Mouse (Mus musculus) limb, embryonic 14.5 days (tissue): ENCODE data around the gene Isca2. TPM values are rescaled to one million over a fixed set of nuclear protein-coding genes. Genes with fewer than 3 reads are reported as not detected.

Experiments
- ATAC-seq: fragments of 200-750 bp; cut with Nextera tagmentation; 2 replicates; pipeline ENCODE4 v1.8.0; 2017; ENCODE audit warnings: low read depth, moderate number of reproducible peaks, moderate TSS enrichment; ENCODE audit not compliant: low FRiP score
- DNase-seq: peaks from one replicate; pipeline ENCODE4 v3.0.0-alpha.2; 2015; ENCODE audit warnings: low spot score
- H3K27ac ChIP-seq: fragments of 300-500 bp; sonication (generic); replicated peaks from 2 replicates; pipeline ENCODE4 v1.5.1; 2014; ENCODE audit warnings: low read depth, mild to moderate bottlenecking, low read length, moderate library complexity, mixed read lengths
- H3K27me3 ChIP-seq: fragments of 300-500 bp; sonication (generic); 2 replicates; pipeline ENCODE4 v1.6.1; 2014; ENCODE audit warnings: low read length, mixed read lengths; ENCODE audit not compliant: control insufficient read depth, insufficient read depth
- H3K36me3 ChIP-seq: fragments of 300-500 bp; sonication (generic); 2 replicates; pipeline ENCODE4 v1.6.1; 2014; ENCODE audit warnings: mild to moderate bottlenecking, low read length, moderate library complexity, mixed read lengths; ENCODE audit not compliant: control insufficient read depth, insufficient read depth
- H3K4me1 ChIP-seq: fragments of 300-500 bp; sonication (generic); 2 replicates; pipeline ENCODE4 v1.6.1; 2014; ENCODE audit warnings: antibody characterized with exemption, low read length, mixed read lengths; ENCODE audit not compliant: control insufficient read depth, insufficient read depth
- H3K4me2 ChIP-seq: fragments of 300-500 bp; sonication (generic); replicated peaks from 2 replicates; pipeline ENCODE4 v1.6.1; 2014; ENCODE audit warnings: low read depth, mild to moderate bottlenecking, low read length, moderate library complexity; ENCODE audit not compliant: severe bottlenecking
- H3K4me3 ChIP-seq: fragments of 300-500 bp; sonication (generic); replicated peaks from 2 replicates; pipeline ENCODE4 v1.5.1; 2014; ENCODE audit warnings: low read length
- H3K9ac ChIP-seq: fragments of 300-500 bp; sonication (generic); 2 replicates; pipeline ENCODE4 v1.6.1; 2014; ENCODE audit warnings: mild to moderate bottlenecking, low read depth, low read length, moderate library complexity; ENCODE audit not compliant: severe bottlenecking
- H3K9me3 ChIP-seq: fragments of 300-500 bp; sonication (generic); 2 replicates; pipeline ENCODE4 v1.6.1; 2016; ENCODE audit warnings: low read length; ENCODE audit not compliant: control insufficient read depth
- POLR2A ChIP-seq: fragments of 200-500 bp; IDR thresholded peaks from 2 replicates; pipeline ENCODE4 v1.8.0; 2012; ENCODE audit warnings: inconsistent platforms, mild to moderate bottlenecking, moderate library complexity, borderline replicate concordance; ENCODE audit not compliant: insufficient read depth, insufficient read length; ENCODE audit errors: extremely low read depth
- WGBS: fragments of 180-500 bp; shearing (Covaris S2); extraction: QIAGEN DNeasy Blood & Tissue Kit; methylation state at CpG from one replicate; pipeline ENCODE4 v1.1.7; 2014; 5-methylcytosine and 5-hydroxymethylcytosine counted together
- polyA plus RNA-seq, 2 experiments: library from polyadenylated mRNA; depleted of rRNA in 1 of 2; stranded (reverse) in 1 of 2; unstranded in 1 of 2; fragments of >200 nt; fragmentation: Nextera tagmentation in 1 of 2; extraction: Ambion mirVana in 1 of 2; gene quantifications; 2 replicates each; pipeline versions ENCODE4 v1.2.1 to v1.2.3; 2012 to 2014

Isca2 gene
- polyA plus RNA-seq, 2 experiments, result 108 to 138 TPM

GRCm38 (mm10) chr12:84733366-84733765, 39.7 kb upstream of the Isca2 start:
- Histone ChIP-seq H3K27ac (no peak overlapping the region), H3K36me3 (no peaks in the 10 kb centered on the region), H3K27me3 (no peaks in the 10 kb centered on the region), H3K4me3 (no peak overlapping the region), H3K9me3 (no peaks in the 10 kb centered on the region), H3K9ac (no peak overlapping the region), H3K4me2 (no peak overlapping the region), H3K4me1 (no peaks in the 10 kb centered on the region)
- 75% methylated on average over 13 of the region's 13 CpGs for WGBS
- TF ChIP-seq POLR2A, result no peak
- ATAC-seq (no peak), DNase-seq (no peak)

GRCm38 (mm10) chr12:84743496-84743895, 29.6 kb upstream of the Isca2 start:
- H3K9me3 ChIP-seq, result no peaks in the 10 kb centered on the region
- no peak overlapping the region for H3K9ac ChIP-seq
- no peak for ATAC-seq
- no peaks in the 10 kb centered on the region for H3K36me3 ChIP-seq
- no peak for DNase-seq
- TF ChIP-seq POLR2A, result no peak
- no peak overlapping the region for H3K4me3 ChIP-seq
- H3K27me3 ChIP-seq, result no peaks in the 10 kb centered on the region
- no peaks in the 10 kb centered on the region for H3K4me1 ChIP-seq
- no peak overlapping the region for H3K27ac ChIP-seq
- no peak overlapping the region for H3K4me2 ChIP-seq
- WGBS, result 79% methylated on average over 10 of the region's 10 CpGs

GRCm38 (mm10) chr12:84745700-84746099, 27.4 kb upstream of the Isca2 start:
- WGBS, result 67% methylated on average over 4 of the region's 4 CpGs
- no peak overlapping the region for H3K9ac ChIP-seq
- ATAC-seq (no peak), DNase-seq (no peak)
- H3K27ac ChIP-seq, result no peak overlapping the region
- no peaks in the 10 kb centered on the region for H3K27me3 ChIP-seq
- no peak overlapping the region for H3K4me2 ChIP-seq
- TF ChIP-seq POLR2A, result no peak
- H3K9me3 ChIP-seq, result no peaks in the 10 kb centered on the region
- H3K4me3 ChIP-seq, result no peak overlapping the region
- H3K36me3 ChIP-seq, result no peaks in the 10 kb centered on the region
- no peaks in the 10 kb centered on the region for H3K4me1 ChIP-seq

GRCm38 (mm10) chr12:84748134-84748533, 24.9 kb upstream of the Isca2 start:
- no peaks in the 10 kb centered on the region for H3K36me3 ChIP-seq
- H3K4me3 ChIP-seq, result no peak overlapping the region
- 69% methylated on average over 3 of the region's 3 CpGs for WGBS
- no peak for TF ChIP-seq POLR2A
- no peaks in the 10 kb centered on the region for H3K9me3 ChIP-seq
- H3K9ac ChIP-seq, result no peak overlapping the region
- no peak overlapping the region for H3K4me2 ChIP-seq
- H3K27ac ChIP-seq, result no peak overlapping the region
- H3K27me3 ChIP-seq, result no peaks in the 10 kb centered on the region
- no peak for DNase-seq
- no peak for ATAC-seq
- no peaks in the 10 kb centered on the region for H3K4me1 ChIP-seq

- 44% methylated on average over 14 of the region's 14 CpGs for WGBS
- Histone ChIP-seq H3K27me3 (no peaks in the 10 kb centered on the region), H3K4me1 (no peaks in the 10 kb centered on the region), H3K36me3 (peaks cover 2% of the 10 kb centered on the region; the same call in 1 of the 2 replicates), H3K9ac (no peak overlapping the region), H3K4me2 (no peak overlapping the region), H3K4me3 (no peak overlapping the region), H3K27ac (no peak overlapping the region), H3K9me3 (no peaks in the 10 kb centered on the region)
- no peak for ATAC-seq
- DNase-seq, result no peak
- TF ChIP-seq POLR2A, result no peak
Measured at GRCm38 (mm10) chr12:84750661-84751060, 22.4 kb upstream of the Isca2 start.
